Mouse (Mus musculus): Measurements from ENCODE around the gene Rundc3b. TPM values are rescaled to one million over a fixed set of nuclear protein-coding genes. Genes with fewer than 3 reads are reported as not detected.

Gene Rundc3b
- polyA plus RNA-seq (2012; rRNA removed) (4.2 and 4.3 TPM in 2 replicates), polyA plus RNA-seq (2014; fragmentation: Nextera tagmentation; extraction: Ambion mirVana) (4.2 and 5.8 TPM in 2 replicates)

DNA sequence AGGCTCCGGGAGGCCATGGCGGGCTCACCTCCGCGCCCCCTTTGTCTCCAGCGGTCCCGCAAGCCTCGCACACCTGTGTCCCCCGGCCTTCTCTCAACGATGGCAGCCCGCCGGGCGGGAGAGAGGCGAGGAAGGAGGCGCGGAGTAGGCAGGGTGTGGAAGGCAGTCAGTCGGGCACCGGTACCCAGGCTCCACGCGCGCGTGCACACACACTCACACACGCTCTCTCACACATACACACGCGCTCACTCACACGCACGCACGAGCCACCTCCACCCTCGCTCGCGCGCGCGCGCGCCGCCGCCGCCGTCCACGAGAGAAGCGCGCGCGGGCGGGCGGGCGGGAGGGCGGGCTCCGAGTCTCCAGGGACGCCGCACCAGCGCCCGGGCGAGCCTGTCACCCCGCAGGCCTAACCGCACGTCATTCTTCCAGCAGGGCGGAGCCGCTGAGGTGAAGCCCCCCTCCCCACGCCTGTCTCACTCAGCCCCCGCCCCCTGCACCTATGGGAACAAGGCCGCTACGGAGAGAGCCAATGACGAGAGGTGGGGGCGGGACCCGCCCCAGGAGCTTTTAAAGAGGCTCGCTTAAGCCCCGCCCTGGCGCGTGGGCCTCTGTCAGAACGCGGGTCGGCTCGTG lies at the start of gene Rundc3b:
Gene Rundc3b, minus strand, starts transcription at position 357 of the 636 bp plus-strand sequence.
- peak within 1 kb of the TSS; percentile 88 for H3K4me2 ChIP-seq (replicated peaks; ENCODE audit: low read depth, low read length, severe bottlenecking)
- WGBS: under 1% methylated on average over 22 of the region's 74 CpGs
- DNase-seq (ENCODE audit: low spot score) (peak; percentile 92), ATAC-seq (ENCODE audit: low FRiP score, low read depth) (peak; percentile 97)
- H3K27ac ChIP-seq (replicated peaks; ENCODE audit: low read depth, low read length): peak within 1 kb of the TSS; percentile 43; the same call in 1 of the 2 replicates
- H3K9me3 ChIP-seq (ENCODE audit: control insufficient read depth, low read length): no peaks in the 10 kb centered on the region
- H3K27me3 ChIP-seq (ENCODE audit: control insufficient read depth, insufficient read depth, low read length): no peaks in the 10 kb centered on the region
- peak within 1 kb of the TSS; percentile 75 for H3K9ac ChIP-seq (ENCODE audit: low read depth, low read length, severe bottlenecking)
- peak within 1 kb of the TSS; percentile 84 for H3K4me3 ChIP-seq (replicated peaks; ENCODE audit: low read length)
- H3K36me3 ChIP-seq (ENCODE audit: control insufficient read depth, insufficient read depth, low read length): no peaks in the 10 kb centered on the region
- TF ChIP-seq POLR2A (IDR thresholded peaks at IDR 0.05; ENCODE audit: borderline replicate concordance, extremely low read depth, insufficient read depth, insufficient read length): no peak
- 0 out of 2 replicates have a peak, but pooled peaks cover 2% of the 10 kb centered on the region for H3K4me1 ChIP-seq (ENCODE audit: control insufficient read depth, insufficient read depth, low read length)

DNA sequence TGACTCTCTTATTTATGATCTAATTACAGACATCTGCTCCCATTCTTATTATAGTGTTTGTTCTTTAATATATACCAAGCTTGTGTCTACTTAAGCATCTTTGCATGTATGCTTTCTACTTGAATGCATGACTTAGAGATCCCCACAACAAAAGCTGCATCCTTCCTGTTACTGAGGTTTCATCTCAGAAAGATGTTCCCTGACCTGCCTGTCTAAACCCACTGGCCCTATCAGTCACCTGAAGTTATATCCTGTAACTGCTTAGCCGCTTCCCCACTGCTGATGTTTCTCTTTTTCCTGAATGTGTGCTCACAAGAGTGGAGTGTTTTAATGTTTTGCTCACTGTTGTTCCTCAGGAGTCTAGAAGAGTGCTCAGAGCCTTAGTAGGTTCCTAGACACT lies 46.9 kb upstream of the Rundc3b start:
- no peak for TF ChIP-seq POLR2A (IDR thresholded peaks at IDR 0.05; ENCODE audit: borderline replicate concordance, extremely low read depth, insufficient read depth, insufficient read length)
- Histone ChIP-seq H3K4me3 (replicated peaks; ENCODE audit: low read length) (no peak overlapping the region), H3K4me1 (ENCODE audit: control insufficient read depth, insufficient read depth, low read length) (no peaks in the 10 kb centered on the region), H3K9ac (ENCODE audit: low read depth, low read length, severe bottlenecking) (no peak overlapping the region), H3K27ac (replicated peaks; ENCODE audit: low read depth, low read length) (no peak overlapping the region), H3K36me3 (ENCODE audit: control insufficient read depth, insufficient read depth, low read length) (no peaks in the 10 kb centered on the region), H3K9me3 (ENCODE audit: control insufficient read depth, low read length) (no peaks in the 10 kb centered on the region), H3K27me3 (ENCODE audit: control insufficient read depth, insufficient read depth, low read length) (no peaks in the 10 kb centered on the region), H3K4me2 (replicated peaks; ENCODE audit: low read depth, low read length, severe bottlenecking) (no peak overlapping the region)
- 94% methylated on average over 1 of the region's 1 CpGs for WGBS
- ATAC-seq (ENCODE audit: low FRiP score, low read depth) (no peak), DNase-seq (ENCODE audit: low spot score) (no peak)

DNA sequence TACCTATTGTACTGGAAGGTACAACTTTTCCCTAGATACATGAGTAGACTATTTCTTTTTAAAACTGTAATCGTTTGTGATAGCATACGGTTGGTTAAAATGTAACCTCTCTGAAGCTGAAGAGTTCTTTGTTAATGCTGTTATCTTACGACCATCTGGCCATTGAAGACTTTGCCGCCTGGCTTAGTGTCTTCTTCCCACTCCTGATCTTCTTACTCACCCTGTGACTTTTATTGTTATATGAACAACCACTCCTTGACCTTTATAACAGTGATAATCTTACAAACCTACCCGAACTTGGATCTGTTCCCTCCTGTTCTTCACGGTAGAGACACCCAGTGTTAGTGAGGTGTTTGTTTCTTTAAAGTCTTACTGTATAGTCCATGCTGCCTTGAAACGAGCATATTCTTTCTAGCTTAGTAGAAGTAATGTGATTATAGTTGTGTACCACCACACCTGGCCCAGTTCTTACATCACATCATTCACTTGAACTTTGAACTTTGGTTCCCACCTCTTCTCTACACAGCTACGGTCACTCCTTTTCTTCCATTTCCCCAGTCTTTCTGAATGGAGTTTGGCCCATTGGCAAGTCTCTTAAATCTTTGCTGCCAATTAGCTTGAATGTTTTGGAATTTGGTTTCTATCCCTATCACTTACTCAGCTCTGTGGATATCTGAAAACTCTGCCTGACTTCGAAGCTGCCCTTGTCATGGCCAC lies 45.2 kb upstream of the Rundc3b start:
- Histone ChIP-seq H3K9me3 (ENCODE audit: control insufficient read depth, low read length) (no peaks in the 10 kb centered on the region), H3K36me3 (ENCODE audit: control insufficient read depth, insufficient read depth, low read length) (no peaks in the 10 kb centered on the region), H3K4me3 (replicated peaks; ENCODE audit: low read length) (no peak overlapping the region), H3K27ac (replicated peaks; ENCODE audit: low read depth, low read length) (no peak overlapping the region), H3K27me3 (ENCODE audit: control insufficient read depth, insufficient read depth, low read length) (no peaks in the 10 kb centered on the region), H3K9ac (ENCODE audit: low read depth, low read length, severe bottlenecking) (no peak overlapping the region), H3K4me2 (replicated peaks; ENCODE audit: low read depth, low read length, severe bottlenecking) (no peak overlapping the region), H3K4me1 (ENCODE audit: control insufficient read depth, insufficient read depth, low read length) (no peaks in the 10 kb centered on the region)
- ATAC-seq (ENCODE audit: low FRiP score, low read depth) (no peak), DNase-seq (ENCODE audit: low spot score) (no peak)
- TF ChIP-seq POLR2A (IDR thresholded peaks at IDR 0.05; ENCODE audit: borderline replicate concordance, extremely low read depth, insufficient read depth, insufficient read length): no peak
- 74% methylated on average over 9 of the region's 9 CpGs for WGBS

DNA sequence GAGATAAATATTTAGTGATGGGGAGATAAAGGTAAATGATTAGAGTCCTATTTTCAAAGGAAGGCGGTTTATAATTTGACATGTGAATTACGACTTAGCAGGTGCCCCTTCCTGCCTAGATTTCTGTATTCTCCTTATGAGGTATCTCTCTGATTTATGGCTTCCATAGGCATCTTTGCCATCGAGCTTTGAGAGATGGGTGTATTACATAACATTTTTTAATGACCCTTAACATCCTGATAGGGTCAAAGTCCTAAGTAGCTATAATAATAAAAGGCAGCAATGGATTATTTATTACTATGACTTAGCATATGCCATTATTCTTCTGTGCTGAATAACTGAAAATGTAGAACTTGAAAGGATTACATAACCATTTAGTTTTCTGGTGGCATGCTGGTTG lies 41.9 kb upstream of the Rundc3b start:
- no peak for TF ChIP-seq POLR2A (IDR thresholded peaks at IDR 0.05; ENCODE audit: borderline replicate concordance, extremely low read depth, insufficient read depth, insufficient read length)
- Histone ChIP-seq H3K27ac (replicated peaks; ENCODE audit: low read depth, low read length) (no peak overlapping the region), H3K27me3 (ENCODE audit: control insufficient read depth, insufficient read depth, low read length) (no peaks in the 10 kb centered on the region), H3K9ac (ENCODE audit: low read depth, low read length, severe bottlenecking) (no peak overlapping the region), H3K4me2 (replicated peaks; ENCODE audit: low read depth, low read length, severe bottlenecking) (no peak overlapping the region), H3K36me3 (ENCODE audit: control insufficient read depth, insufficient read depth, low read length) (no peaks in the 10 kb centered on the region), H3K9me3 (ENCODE audit: control insufficient read depth, low read length) (no peaks in the 10 kb centered on the region), H3K4me1 (ENCODE audit: control insufficient read depth, insufficient read depth, low read length) (peaks cover 2% of the 10 kb centered on the region; the same call in 1 of the 2 replicates), H3K4me3 (replicated peaks; ENCODE audit: low read length) (no peak overlapping the region)
- 65% methylated on average over 3 of the region's 3 CpGs for WGBS
- no peak for DNase-seq (ENCODE audit: low spot score)
- no peak for ATAC-seq (ENCODE audit: low FRiP score, low read depth)

DNA sequence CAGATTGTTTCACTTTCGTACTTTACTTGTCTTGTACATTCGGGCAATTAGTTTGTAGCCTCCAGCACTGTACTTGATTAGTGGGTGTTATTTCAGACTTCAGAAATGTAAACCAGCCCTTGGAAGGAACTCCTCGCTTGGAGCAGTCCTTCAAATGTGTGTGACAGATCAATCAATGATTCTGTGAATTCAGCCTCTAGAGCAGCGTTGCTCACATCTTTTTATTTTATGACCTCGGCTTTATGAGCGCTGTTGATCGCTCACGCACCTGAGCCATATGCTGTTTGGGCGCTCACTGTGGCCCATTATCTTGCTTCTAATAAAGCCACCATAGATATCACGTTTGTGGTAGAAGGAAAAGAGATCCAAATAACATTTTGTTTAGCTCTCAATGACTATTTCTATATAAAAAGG lies 38.0 kb upstream of the Rundc3b start:
- H3K9ac ChIP-seq (ENCODE audit: low read depth, low read length, severe bottlenecking): 0 out of 2 replicates have a peak overlapping the region, but pooled peaks have one; percentile 55
- peak overlapping the region; percentile 68 for H3K4me2 ChIP-seq (replicated peaks; ENCODE audit: low read depth, low read length, severe bottlenecking)
- no peaks in the 10 kb centered on the region for H3K27me3 ChIP-seq (ENCODE audit: control insufficient read depth, insufficient read depth, low read length)
- H3K36me3 ChIP-seq (ENCODE audit: control insufficient read depth, insufficient read depth, low read length): no peaks in the 10 kb centered on the region
- H3K27ac ChIP-seq (replicated peaks; ENCODE audit: low read depth, low read length): no peak overlapping the region
- peak overlapping the region; percentile 36 for H3K4me3 ChIP-seq (replicated peaks; ENCODE audit: low read length)
- TF ChIP-seq POLR2A (IDR thresholded peaks at IDR 0.05; ENCODE audit: borderline replicate concordance, extremely low read depth, insufficient read depth, insufficient read length): no peak
- no peaks in the 10 kb centered on the region for H3K9me3 ChIP-seq (ENCODE audit: control insufficient read depth, low read length)
- 20% methylated on average over 10 of the region's 10 CpGs for WGBS
- DNase-seq (ENCODE audit: low spot score) (no peak), ATAC-seq (ENCODE audit: low FRiP score, low read depth) (no peak)
- H3K4me1 ChIP-seq (ENCODE audit: control insufficient read depth, insufficient read depth, low read length): peaks cover 2% of the 10 kb centered on the region; the same call in 1 of the 2 replicates
